Comparison of ENCODE assay signal across 32 mouse cellular contexts in genomic region chr14:76615603-76616366, GRCm38 (mm10). TPM values are rescaled to one million over a fixed set of nuclear protein-coding genes. Genes with fewer than 3 reads are reported as not detected.
A peak's percentile ranks its signal among the peaks of the same experiment; 100 is the strongest.
DNase-seq lines count a peak whose midpoint lies in the region; ATAC-seq and TF ChIP-seq lines count a peak whose summit lies in the region.
"Had no signal": no experiment of that assay in that cellular context is flagged by ENCODE, and none has a peak within 500 bp of the region (broad histone marks: within the 10 kb centered on the region; RNA-seq: fewer than 3 reads in every experiment).

No protein-coding gene starts in this region.

- ATAC-seq in lung, embryonic 15.5 days (ENCODE audit: borderline replicate concordance, extremely low read depth, low FRiP score, low TSS enrichment): no peak
- ATAC-seq in stomach, embryonic 16.5 days (ENCODE audit: insufficient read depth, low FRiP score): no peak
- ATAC-seq: activated CD4-positive, CD25-positive, alpha-beta regulatory T cell, adult 4 months; forebrain, postnatal 0 days; hindbrain, postnatal 0 days; intestine, embryonic 15.5 days had no signal

- no peak overlapping the region for H3K4me3 ChIP-seq in lung, embryonic 15.5 days
- H3K4me3 ChIP-seq in ES-Bruce4 (ENCODE audit: low read depth, low read length) (no peak overlapping the region), ES-E14 (ENCODE audit: insufficient read depth in 1 of 2, low read depth in 1 of 2, low read length in 2 of 2, poor library complexity in 1 of 2, severe bottlenecking in 1 of 2) (no peak overlapping the region)
- H3K4me3 ChIP-seq in stomach, embryonic 16.5 days (replicated peaks; ENCODE audit: low read length): no peak overlapping the region
- H3K4me3 ChIP-seq in cerebellum, adult 2 months (replicated peaks; ENCODE audit: insufficient read depth, low read depth, low read length): no peak overlapping the region
- H3K4me3 ChIP-seq: forebrain, embryonic 12.5 days; heart, embryonic 15.5 days; hindbrain, embryonic 12.5 days; intestine, embryonic 15.5 days; liver, embryonic 13.5 days; megakaryocyte, embryonic 14.5 days; midbrain, embryonic 12.5 days; neural tube, embryonic 13.5 days had no signal

- no peaks in the 10 kb centered on the region for H3K36me3 ChIP-seq in lung, embryonic 15.5 days
- no peaks in the 10 kb centered on the region for H3K36me3 ChIP-seq in ES-Bruce4 (ENCODE audit: control insufficient read depth, insufficient read depth, low read length, poor library complexity, severe bottlenecking)
- no peaks in the 10 kb centered on the region for H3K36me3 ChIP-seq in ES-E14 (ENCODE audit: control insufficient read depth, insufficient read depth, low read length, poor library complexity, severe bottlenecking)
- no peaks in the 10 kb centered on the region for H3K36me3 ChIP-seq in stomach, embryonic 16.5 days (ENCODE audit: control insufficient read depth, insufficient read depth, low read length)
- H3K36me3 ChIP-seq: forebrain, embryonic 12.5 days; heart, embryonic 15.5 days; hindbrain, embryonic 12.5 days; intestine, embryonic 15.5 days; liver, embryonic 13.5 days; midbrain, embryonic 12.5 days; neural tube, embryonic 13.5 days had no signal

- H3K27me3 ChIP-seq in lung, embryonic 15.5 days: no peaks in the 10 kb centered on the region
- no peaks in the 10 kb centered on the region for H3K27me3 ChIP-seq in ES-Bruce4 (ENCODE audit: control insufficient read depth, insufficient read depth, low read length, poor library complexity, severe bottlenecking)
- no peaks in the 10 kb centered on the region; the same call in 1 of the 2 replicates for H3K27me3 ChIP-seq in stomach, embryonic 16.5 days (ENCODE audit: control insufficient read depth, insufficient read depth, low read length)
- no peaks in the 10 kb centered on the region for H3K27me3 ChIP-seq in cerebellum, adult 2 months (ENCODE audit: control insufficient read depth, insufficient read depth, low read length)
- H3K27me3 ChIP-seq: forebrain, embryonic 12.5 days; heart, embryonic 15.5 days; hindbrain, embryonic 12.5 days; intestine, embryonic 15.5 days; liver, embryonic 13.5 days; neural tube, embryonic 13.5 days had no signal

- no peaks in the 10 kb centered on the region for H3K9me3 ChIP-seq in lung, embryonic 15.5 days
- H3K9me3 ChIP-seq in ES-Bruce4 (replicated peaks; ENCODE audit: control insufficient read depth, insufficient read depth, low read length, poor library complexity, severe bottlenecking) (no peaks in the 10 kb centered on the region), ES-E14 (ENCODE audit: control insufficient read depth, insufficient read depth, low read depth, low read length) (no peaks in the 10 kb centered on the region)
- no peaks in the 10 kb centered on the region for H3K9me3 ChIP-seq in stomach, embryonic 16.5 days (replicated peaks; ENCODE audit: control insufficient read depth, low read length)
- H3K9me3 ChIP-seq: forebrain, embryonic 12.5 days; heart, embryonic 15.5 days; hindbrain, embryonic 12.5 days; intestine, embryonic 15.5 days; liver, embryonic 13.5 days; megakaryocyte, embryonic 14.5 days; midbrain, embryonic 12.5 days; neural tube, embryonic 13.5 days had no signal

- H3K27ac ChIP-seq in lung, embryonic 15.5 days: no peak overlapping the region
- H3K27ac ChIP-seq in ES-Bruce4 (ENCODE audit: insufficient read depth, low read length) (peak overlapping the region; percentile 81), ES-E14 (ENCODE audit: insufficient read depth, low read depth, low read length, poor library complexity, severe bottlenecking) (no peak overlapping the region)
- H3K27ac ChIP-seq in stomach, embryonic 16.5 days (ENCODE audit: low read length): no peak overlapping the region
- H3K27ac ChIP-seq in cerebellum, adult 2 months (ENCODE audit: insufficient read depth, low read length): no peak overlapping the region
- H3K27ac ChIP-seq: forebrain, embryonic 12.5 days; heart, embryonic 15.5 days; hindbrain, embryonic 12.5 days; hindbrain, postnatal 0 days; intestine, embryonic 15.5 days; liver, embryonic 13.5 days; midbrain, embryonic 12.5 days; neural tube, embryonic 13.5 days had no signal

- no peak for TF ChIP-seq CTCF in ES-Bruce4 (IDR thresholded peaks at IDR 0.05; ENCODE audit: low read depth, low read length)
- TF ChIP-seq CTCF in cerebellum, adult 2 months (IDR thresholded peaks at IDR 0.05; ENCODE audit: borderline replicate concordance, insufficient read depth, low read depth, low read length): no peak

- no peak overlapping the region for H3K9ac ChIP-seq in lung, embryonic 15.5 days
- H3K9ac ChIP-seq in ES-Bruce4 (ENCODE audit: low read depth, poor library complexity, severe bottlenecking) (no peak overlapping the region), ES-E14 (ENCODE audit: insufficient read depth, low read depth, low read length, poor library complexity, severe bottlenecking) (no peak overlapping the region)
- H3K9ac ChIP-seq in stomach, embryonic 16.5 days (ENCODE audit: low read length): no peak overlapping the region
- H3K9ac ChIP-seq: forebrain, embryonic 12.5 days; forebrain, postnatal 0 days; heart, embryonic 15.5 days; hindbrain, embryonic 12.5 days; intestine, embryonic 15.5 days; liver, embryonic 13.5 days; midbrain, embryonic 12.5 days; neural tube, embryonic 13.5 days had no signal

- H3K4me1 ChIP-seq in lung, embryonic 15.5 days: peaks cover 46% of the 10 kb centered on the region
- H3K4me1 ChIP-seq in ES-Bruce4 (ENCODE audit: control insufficient read depth, insufficient read depth, low read length) (peaks cover 17% of the 10 kb centered on the region), ES-E14 (ENCODE audit: control insufficient read depth in 2 of 2, insufficient read depth in 2 of 2, low read length in 2 of 2, poor library complexity in 1 of 2) (peaks cover 2 to 9% of the 10 kb centered on the region in 2 experiments; a peak in 3 of 4 replicates)
- peaks cover 31% of the 10 kb centered on the region for H3K4me1 ChIP-seq in stomach, embryonic 16.5 days (ENCODE audit: control insufficient read depth, insufficient read depth, low read length)
- peaks cover 35% of the 10 kb centered on the region for H3K4me1 ChIP-seq in cerebellum, adult 2 months (ENCODE audit: control insufficient read depth, insufficient read depth, low read length)

- TF ChIP-seq POLR2A in ES-Bruce4 (IDR thresholded peaks at IDR 0.05; ENCODE audit: insufficient read depth, low read length): no peak
- no peak for TF ChIP-seq POLR2A in cerebellum, adult 2 months (IDR thresholded peaks at IDR 0.05; ENCODE audit: borderline replicate concordance, insufficient read depth, low read length)

- 50% methylated on average over 8 of the region's 8 CpGs for WGBS in lung, embryonic 15.5 days
- 58% methylated on average over 8 of the region's 8 CpGs for WGBS in stomach, embryonic 16.5 days
- WGBS in cerebellum, adult 2 months: 95% methylated on average over 8 of the region's 8 CpGs

- in situ Hi-C loops in ES-E14 (cut with MboI; ENCODE audit: low sequenced_read_pairs in 2 of 2, unreplicated experiment in 2 of 2): no loop called here

- H3K4me2 ChIP-seq in lung, embryonic 15.5 days: 0 out of 2 replicates have a peak overlapping the region, but pooled peaks have one; percentile 22
- H3K4me2 ChIP-seq in stomach, embryonic 16.5 days (ENCODE audit: low read depth, low read length): peak overlapping the region; percentile 11; the same call in 1 of the 2 replicates
- H3K4me2 ChIP-seq: forebrain, embryonic 12.5 days; heart, embryonic 15.5 days; hindbrain, embryonic 12.5 days; intestine, embryonic 15.5 days; liver, embryonic 13.5 days; midbrain, embryonic 12.5 days; neural tube, embryonic 13.5 days had no signal

- DNase-seq in lung, postnatal 25 days (ENCODE audit: low spot score): no peak
- no peak for DNase-seq in ES-E14 (ENCODE audit: low read depth, low spot score)
- DNase-seq in cerebellum, adult 2 months: no peak
- DNase-seq in spleen, adult 18-20 months: no peak
- DNase-seq: adrenal gland, postnatal 10 days; cerebellum, adult 18-20 months; cerebellum, postnatal 14 days; forebrain, postnatal 0 days; gastrocnemius, postnatal 10 days; heart, postnatal 36 days; kidney, adult 9 months; kidney, postnatal 10 days; layer of hippocampus, postnatal 36 days; left cerebral cortex, postnatal 4 days; liver, embryonic 13.5 days; lung, adult 2 months; lung, postnatal 4 days; right cerebral cortex, postnatal 25 days; thymus, postnatal 4 days had no signal

- peak; percentile 86 for TF ChIP-seq EP300 in ES-Bruce4 (IDR thresholded peaks at IDR 0.05; ENCODE audit: insufficient read depth, low read depth, low read length)

TF ChIP-seq in ES-E14, 5 proteins besides CTCF, POLR2A, EP300 and RAD21:
- no peak for TF ChIP-seq ZC3H11A (IDR thresholded peaks at IDR 0.05; ENCODE audit: borderline replicate concordance, low read depth, low read length)
- no peak for TF ChIP-seq CHD2 (IDR thresholded peaks at IDR 0.05; ENCODE audit: low read depth, low read length)
- TF ChIP-seq MAFK (IDR thresholded peaks at IDR 0.05; ENCODE audit: insufficient read depth, low read depth, low read length): 0 out of 2 replicates have a peak, but pooled peaks have one; percentile 24
TF ChIP-seq in ES-E14: peak in this region for 1.

RNA-seq across cellular contexts. Expression of gene Serp2, which starts 59.1 kb away (rescaled TPM):
- polyA plus RNA-seq in lung, embryonic 15.5 days (2015; fragmentation: Nextera tagmentation; extraction: Ambion mirVana): 5.3 TPM in 2 replicates
- polyA plus RNA-seq in ES-Bruce4 (2011; ENCODE audit: insufficient read depth, insufficient read length, low read depth, missing spikeins): 6.1 and 6.4 TPM in 2 replicates
- total RNA-seq in ES-E14 (2012; rRNA removed): 3.2 and 3.5 TPM in 2 replicates
- 7.8 and 8.8 TPM in 2 replicates for polyA plus RNA-seq in stomach, embryonic 16.5 days (2015; fragmentation: Nextera tagmentation; extraction: Ambion mirVana)
- 173 and 177 TPM in 2 replicates for polyA plus RNA-seq in cerebellum, adult 2 months (2012; rRNA removed)
- total RNA-seq: CH12.LX had no signal

Comparison
In these comparisons a context has a peak if more than half of its experiments do, and no peak if none do; other contexts are left out.
1. RNA of gene Serp2, which starts 59.1 kb away (polyA plus RNA-seq): 173 to 177 TPM in cerebellum, adult 2 months; 7.8 to 8.8 TPM in stomach, embryonic 16.5 days, 6.1 to 6.4 TPM in ES-Bruce4 and 5.3 TPM in lung, embryonic 15.5 days; every median in the first group is over 10 times any median in the second.